Mouse (Mus musculus): ENCODE results near the gene Nck1.

Nck1 gene

DNA sequence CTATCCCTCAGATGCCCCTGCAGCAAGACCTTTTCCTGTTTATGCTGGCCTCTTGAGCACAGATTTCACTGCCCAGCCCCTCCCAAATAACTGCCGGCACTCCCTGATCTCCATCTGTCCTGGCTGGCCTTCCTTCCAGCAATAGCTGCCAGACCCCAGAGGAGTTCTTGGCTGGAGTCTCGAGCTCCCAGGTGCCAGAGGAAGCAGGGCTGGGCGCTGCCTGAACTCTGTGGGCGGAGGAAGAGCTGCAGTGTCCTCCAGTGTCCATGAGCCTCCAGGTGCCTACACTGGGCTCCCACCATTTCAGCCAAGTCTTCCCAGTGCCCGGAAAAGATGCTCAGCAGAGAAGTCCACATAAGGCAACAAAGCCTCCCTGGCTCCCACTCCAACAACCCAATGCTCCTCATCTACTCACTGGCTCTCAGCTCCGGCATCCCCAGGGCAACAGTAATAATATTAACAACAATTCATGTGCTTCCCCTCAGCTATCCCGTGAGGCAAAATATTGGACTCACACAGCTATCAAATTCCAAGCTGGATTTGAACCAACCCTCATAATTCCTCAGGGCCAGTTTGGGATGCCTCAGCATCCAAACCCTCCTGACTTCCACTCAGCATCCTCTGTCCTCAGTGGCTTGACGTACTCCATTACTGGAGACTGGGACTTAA lies 74.9 kb downstream of the Nck1 start:
- no peak for DNase-seq (ENCODE audit: low spot score)

DNA sequence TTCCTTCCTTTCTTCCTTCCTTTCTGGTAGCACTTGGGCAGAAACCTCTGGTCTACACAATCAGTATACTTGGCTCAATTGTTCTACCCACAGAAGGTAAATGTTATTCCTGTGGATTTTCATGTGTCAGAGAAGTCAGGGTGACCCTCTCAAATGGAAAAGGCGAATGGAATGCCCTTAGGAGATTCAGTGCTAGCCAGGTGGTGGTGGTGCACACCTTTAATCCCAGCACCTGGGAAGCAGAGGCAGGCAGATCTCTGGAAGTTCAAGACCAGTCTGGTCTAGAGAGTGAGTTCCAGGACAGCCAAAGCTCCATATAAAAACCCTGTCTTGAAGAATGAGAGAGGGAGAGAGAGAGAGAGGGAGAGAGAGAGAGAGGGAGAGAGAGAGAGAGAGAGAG lies 75.7 kb downstream of the Nck1 start:
- no peak for DNase-seq (ENCODE audit: low spot score)

- no peak for DNase-seq (ENCODE audit: low spot score)
These were observed 76.3 kb downstream of the Nck1 start for GRCm38 (mm10) chr9:100469681-100470080.

GRCm38 (mm10) chr9:100468151-100468550 lies 77.8 kb downstream of the Nck1 start:
- no peak for DNase-seq (ENCODE audit: low spot score)

DNA sequence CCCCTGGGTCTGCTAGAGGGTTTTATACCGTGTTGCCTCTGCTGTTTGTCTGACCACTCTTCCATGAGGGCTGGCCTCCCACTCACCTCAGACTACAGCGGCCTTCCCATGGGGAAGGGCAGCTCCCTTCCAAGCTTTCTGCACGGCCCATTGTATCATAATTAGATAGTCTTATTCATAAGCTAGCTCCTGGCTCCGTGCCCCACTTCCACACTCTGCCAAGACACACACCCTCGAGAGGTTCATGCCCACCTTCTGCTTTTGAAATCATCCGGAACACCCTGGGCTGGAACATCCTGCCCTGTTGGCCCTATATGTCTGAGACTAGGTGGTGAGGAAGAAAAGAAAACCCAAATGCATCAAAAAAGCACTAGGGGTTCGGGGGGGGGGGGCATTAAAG lies 78.3 kb downstream of the Nck1 start:
- no peak for DNase-seq (ENCODE audit: low spot score)

DNA sequence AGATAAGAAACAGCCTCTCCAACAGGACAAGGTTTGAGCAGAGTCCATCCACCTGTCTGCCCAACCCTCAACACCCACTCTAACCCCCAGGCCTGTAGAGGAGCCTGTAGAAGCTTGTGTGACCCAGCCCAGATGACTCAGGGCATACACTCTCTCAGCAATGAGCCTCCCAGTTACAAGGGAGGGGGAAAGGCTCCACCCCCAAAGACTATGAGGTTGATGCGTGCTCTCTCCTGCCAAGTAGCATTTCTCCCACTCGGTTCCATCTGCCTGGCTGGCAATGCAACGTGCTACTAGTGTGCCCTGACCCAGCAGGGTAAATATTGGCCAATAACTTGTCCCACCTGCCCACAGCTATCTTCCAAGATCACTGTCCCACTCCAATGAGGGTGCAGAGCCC lies 79.2 kb downstream of the Nck1 start:
- no peak for DNase-seq (ENCODE audit: low spot score)

- no peak for DNase-seq (ENCODE audit: low spot score)
These were observed 79.9 kb downstream of the Nck1 start for GRCm38 (mm10) chr9:100465988-100466387.

GRCm38 (mm10) chr9:100465380-100465779 lies 80.6 kb downstream of the Nck1 start:
- no peak for DNase-seq (ENCODE audit: low spot score)

- no peak for DNase-seq (ENCODE audit: low spot score)
These were observed 82.2 kb downstream of the Nck1 start for GRCm38 (mm10) chr9:100463771-100464170.

- no peak for DNase-seq (ENCODE audit: low spot score)
These were observed 83.8 kb downstream of the Nck1 start for GRCm38 (mm10) chr9:100462098-100462497.

- DNase-seq (ENCODE audit: low spot score), result no peak
These were observed 84.3 kb downstream of the Nck1 start for GRCm38 (mm10) chr9:100461671-100462070.

DNA sequence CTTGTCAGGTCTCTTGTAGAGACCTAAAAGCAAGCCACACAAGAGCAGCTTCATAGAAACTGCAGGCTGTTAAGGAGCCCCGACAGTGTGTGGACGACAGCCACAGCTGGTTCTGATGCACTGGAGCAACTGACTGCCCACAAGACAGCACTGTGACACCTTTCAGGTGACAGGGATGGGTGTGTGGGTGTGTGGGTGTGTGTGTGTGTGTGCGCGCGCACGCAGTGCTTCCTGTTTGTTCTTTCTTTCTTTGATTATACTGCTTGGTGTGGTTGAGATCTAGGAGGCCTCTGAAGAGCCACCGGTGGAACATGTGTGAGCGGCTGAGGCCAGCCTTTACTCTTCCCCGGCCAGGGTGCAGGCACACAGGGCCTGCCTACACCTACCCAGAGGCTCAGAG lies 85.7 kb downstream of the Nck1 start:
- no peak for DNase-seq (ENCODE audit: low spot score)

DNA sequence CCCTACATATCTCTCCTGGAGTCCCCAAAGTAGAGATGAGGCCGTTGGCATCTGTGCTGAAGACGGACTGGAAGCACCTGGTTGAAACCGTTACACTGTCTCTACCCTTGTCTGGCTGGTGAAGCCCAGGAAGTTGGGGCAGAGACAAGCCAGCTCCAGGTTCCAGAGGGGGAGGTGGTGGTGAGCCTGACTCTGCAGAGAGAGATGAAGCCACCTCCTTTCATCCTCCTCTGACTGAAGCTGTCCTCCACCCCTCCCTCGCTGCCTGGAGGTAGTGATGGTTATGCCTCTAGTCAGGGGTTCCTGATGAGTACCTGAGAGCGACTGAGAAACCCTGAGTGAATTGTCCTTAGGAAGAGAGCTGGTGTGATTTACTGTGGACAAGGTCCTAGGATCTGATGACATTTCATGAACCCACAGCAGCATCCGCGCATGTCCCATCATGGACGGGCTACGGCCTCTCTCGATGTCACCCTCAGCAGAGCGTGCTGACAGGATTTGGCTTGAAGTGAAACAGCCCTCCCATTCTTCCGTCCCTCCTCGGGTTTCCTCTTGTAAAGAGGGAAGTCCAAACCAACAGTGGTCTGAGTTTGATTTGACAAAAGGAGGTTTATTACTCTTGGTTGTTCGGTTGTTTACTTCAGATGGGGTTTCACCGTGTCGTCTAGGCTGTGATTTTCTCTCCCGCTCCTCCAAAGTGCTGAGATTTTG lies 87.8 kb downstream of the Nck1 start:
- no peak for DNase-seq (ENCODE audit: low spot score)

GRCm38 (mm10) chr9:100454664-100454993 lies 91.3 kb downstream of the Nck1 start:
- no peak for DNase-seq (ENCODE audit: low spot score)

DNA sequence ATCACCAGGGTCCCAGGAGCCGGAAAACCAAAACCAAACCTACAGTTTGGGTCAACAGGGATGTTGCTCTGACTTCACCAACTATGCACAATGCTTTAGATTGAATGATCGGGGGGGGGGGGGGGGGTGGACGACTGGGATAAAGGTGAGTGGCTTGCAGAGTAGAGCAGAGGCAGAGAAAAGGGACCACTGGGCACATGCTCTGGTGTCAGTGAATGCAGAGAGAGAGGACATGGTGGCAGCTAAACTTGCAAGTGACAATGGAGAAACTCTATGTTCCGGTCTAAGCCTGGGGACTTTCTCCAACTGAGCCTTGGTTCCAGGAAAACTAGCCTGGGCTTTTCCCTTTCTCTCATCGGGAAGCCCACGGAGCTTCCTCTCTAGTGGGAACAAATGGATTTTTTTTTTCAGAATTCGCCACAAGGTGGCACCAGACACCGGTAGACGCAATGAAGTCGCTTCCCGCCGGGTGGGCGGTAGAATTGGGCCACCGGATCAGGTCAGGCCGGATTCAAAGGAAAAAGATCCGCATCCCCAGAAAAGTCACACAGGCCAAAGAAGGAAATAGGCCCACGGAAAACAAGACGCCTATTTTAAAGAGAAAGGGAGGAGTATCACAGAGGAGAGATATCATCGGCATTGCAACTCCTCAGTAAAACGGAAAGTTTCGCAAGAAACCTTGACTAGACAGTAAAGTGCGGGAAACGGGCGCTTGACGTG lies 91.8 kb downstream of the Nck1 start:
- peak; percentile 94 for DNase-seq (ENCODE audit: low spot score)

GRCm38 (mm10) chr9:100452432-100452831 lies 93.5 kb downstream of the Nck1 start:
- DNase-seq (ENCODE audit: low spot score), result no peak

DNA sequence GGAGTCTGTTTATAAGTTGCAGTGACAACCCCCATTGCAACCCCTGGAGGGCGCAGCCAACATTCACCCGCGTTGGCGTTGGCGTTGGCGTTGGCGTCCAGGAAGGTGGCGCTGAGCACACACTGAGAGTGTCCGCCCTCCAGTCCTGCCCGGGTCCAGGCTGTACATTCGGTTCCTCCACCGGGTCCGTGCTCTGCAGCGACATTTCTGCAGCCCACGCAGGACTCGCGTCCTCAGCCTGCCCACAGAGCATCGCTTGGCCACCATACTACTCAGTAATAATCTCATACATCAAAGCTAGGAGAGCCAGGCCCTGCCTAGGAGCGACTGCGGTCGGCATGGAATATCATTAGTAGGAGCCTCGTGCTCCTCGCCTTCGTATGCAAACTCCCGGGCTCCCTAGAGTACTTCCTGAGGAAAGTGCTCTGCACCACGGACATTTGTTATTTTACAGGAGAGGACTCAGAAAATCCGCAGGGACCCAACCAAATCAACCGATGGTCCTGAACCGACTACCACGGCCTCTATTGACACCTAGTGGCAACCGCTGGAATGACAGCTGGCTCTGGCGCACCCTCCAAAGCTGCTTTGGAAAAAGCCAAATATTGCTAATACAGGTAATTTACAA lies 99.8 kb downstream of the Nck1 start:
- peak; percentile 88 for DNase-seq (ENCODE audit: low spot score)

Measured in embryo, embryonic 10.5 days (tissue).